Mouse (Mus musculus) cerebellum, adult 11-12 months (tissue): ENCODE results near the gene C2cd4a.
A peak's percentile ranks its signal among the peaks of the same experiment; 100 is the strongest.

ENCODE experiments used
- DNase-seq: peaks from one replicate; pipeline ENCODE4 v3.0.0; 2022

C2cd4a gene

DNA sequence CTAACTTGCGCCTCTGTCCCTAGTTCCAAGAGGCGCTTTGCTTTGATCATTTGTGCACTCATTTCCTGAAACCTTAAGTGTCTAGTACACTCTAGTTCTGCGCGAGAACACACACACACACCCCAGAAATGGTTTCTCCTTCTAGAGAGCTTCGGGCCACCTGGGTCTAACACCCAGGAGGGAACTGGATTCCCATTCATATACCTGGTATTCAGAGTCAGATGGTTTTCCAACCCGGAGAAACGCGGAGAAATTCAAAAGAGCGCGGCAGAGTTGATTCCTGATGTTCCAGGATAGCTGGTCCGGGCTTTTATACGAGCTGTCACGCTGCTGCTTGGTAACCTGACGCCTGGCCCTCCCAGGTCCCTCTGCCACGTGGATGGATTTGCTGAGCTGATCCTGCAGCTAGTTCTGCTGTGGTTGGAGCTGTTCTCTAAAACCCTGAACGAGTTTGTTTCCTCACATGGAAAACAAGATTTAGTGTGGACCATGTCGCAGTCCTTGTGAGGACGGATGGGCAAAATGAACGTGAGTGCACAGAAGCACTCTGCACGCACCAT lies at the start of gene C2cd4a:
C2cd4a (minus strand) TSS at position 285 of the 560 bp plus-strand sequence.
- no peak for DNase-seq

DNA sequence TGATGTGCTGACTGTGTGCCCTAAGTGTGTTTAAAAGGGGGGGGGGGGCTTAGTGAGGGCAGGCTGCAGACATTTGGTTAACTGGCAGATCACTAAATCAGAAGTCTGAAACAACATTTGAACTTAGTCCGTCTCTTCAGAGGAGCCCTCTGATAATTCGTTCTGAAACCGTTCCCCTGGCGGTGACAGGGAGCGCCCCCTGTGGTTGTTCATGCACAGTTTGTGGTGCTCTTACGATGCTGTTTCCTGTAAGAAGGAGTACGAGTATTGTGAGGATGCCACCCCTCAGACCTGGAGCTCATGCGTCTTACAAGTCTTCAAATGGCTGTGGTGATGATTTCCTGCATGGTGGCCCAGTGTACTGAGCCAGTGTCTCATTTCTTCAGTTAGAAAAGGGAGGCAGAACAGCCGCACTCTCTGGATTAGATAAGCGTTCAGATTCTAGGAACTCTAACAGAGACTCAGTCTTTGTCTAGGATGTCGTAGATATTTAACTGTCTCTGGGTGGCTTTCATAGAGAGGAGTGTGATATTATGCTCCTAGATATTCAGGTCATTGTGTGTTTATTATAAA lies 46.2 kb upstream of the C2cd4a start:
- no peak for DNase-seq

DNA sequence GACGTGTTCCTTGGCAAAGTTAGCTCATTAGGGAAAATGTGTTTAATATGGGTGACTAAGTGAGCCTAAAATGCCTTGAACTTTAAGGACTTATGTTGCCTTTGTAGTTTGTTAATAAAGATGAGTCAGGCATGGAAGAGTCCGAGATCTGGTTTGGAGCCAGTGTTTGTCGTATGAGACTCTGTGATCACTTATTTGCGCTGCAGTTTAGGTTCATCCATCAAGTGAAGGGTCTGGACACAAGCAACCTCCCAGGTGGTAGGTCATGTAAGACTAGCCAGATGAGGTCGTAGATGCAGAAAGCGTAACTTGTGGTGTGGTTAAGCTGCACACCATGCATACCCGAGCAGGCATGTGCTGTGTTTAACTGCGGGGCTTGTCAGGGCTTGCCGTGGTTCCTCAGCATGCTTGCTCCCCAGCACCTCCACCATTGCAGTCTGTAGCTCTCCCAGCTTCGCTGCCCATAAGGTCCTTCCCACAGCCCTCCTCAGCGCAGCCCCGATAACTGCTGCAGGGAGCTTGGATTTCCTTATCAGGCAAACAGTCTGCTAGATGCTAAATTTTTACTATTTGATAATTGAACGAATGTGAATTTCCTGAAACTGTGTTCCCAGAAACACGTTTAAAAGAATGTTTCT lies 45.1 kb upstream of the C2cd4a start:
- DNase-seq = no peak

DNA sequence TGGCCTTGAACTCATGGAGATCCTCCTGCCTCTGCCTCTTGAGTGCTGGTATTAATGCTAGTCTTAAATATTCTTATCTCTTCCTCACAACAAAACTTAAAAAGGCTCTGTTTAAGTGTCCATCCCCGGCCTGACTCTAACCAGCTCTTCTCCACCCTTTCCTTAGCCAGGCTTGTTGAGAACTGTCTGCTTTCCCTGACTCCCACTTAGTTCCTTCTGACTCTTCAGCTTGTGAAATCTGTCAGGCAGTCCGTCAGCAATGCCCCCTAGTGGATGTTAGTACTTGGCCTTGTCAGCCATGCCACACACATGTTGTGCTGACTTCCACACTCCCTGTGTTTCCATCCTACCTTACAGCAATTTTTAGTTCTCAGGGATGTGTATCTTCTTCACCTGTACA lies 43.2 kb upstream of the C2cd4a start:
- peak; percentile 29 for DNase-seq

DNA sequence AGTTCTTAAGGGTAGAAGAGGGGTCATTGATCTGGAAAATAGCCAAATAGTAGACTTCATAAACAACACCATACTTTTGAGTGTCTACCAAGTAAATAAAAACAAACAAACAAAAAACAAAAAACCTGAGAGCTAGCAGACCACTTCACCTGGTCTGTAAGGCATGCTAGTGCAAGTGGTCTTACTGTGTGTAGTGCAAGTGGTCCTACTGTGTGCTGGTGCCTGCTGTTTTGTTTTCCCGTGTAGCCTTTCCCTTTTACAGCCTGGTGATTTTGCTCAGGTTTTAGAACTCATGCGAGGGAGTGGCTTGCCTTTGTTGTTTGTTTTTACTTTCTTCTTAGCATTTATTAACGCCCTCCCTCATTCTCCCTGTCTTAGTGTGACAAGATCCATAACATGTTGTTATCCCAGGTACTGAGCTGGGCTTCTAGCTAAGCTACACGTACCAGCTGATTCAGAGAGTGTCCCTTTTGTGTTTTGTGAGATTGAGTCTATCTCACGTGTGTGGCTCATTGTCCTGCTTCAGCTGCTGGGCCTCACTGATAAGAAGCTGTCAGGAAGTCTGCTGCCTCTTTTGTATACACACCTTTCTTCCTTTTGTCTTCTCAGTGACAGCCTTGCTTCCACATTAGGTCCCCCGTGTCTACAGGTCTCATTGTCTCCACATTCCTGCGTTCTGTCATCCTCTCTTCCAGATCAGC lies 42.5 kb upstream of the C2cd4a start:
- no peak for DNase-seq

DNA sequence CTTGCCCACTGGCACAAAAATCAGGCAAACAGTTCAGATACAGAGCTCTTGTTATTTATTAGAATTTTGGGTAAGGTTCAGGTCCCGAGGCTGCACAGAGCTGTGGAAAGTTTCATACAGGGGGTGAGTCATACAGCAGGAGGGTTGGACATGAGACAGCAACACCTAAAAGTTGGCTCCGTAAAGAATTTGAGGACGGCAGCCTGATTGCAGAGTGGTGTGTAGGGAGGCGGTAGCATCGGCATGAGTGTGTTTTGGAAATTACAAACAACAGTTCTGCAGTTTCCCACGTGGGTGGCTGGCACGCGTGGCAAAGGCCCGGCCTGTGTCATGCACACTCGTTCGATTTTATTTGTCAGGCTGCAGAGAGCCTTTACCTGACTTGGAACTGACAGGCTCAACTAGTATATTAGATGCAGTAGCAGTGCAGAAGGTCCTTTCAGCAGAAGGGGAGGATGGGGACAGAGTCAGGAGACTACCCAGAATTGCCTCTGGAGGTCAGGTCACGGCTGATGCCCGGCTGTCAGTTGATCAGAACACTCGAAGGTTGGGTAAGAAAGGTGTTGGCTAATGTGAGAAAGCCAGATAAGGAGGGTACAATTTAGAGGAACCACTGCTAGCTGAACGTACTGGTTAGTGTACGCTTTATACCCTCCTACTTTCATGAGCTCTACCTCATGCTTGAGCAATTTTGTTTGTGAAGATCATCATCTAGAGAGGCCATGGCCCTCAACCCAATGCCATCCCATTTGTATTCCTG lies 37.7 kb upstream of the C2cd4a start:
- no peak for DNase-seq

DNA sequence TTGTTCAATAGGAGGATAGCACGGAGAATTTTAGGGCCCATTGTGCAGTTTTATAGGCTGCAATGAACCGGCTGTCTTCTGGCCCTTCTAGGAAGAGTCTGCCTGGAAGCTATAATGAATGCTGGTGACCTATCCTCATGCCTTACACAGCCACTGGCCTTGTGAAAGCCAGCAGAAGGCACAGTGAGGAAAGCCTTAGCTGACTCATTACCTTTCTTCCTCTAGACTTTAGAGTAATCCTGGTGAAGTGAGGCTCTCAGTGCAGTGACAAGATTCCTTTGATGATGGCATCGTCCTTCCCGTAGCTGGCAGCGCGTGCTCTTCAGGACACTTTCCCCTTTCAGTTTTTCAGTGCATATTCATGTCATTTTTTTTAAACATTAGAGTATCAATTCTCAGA lies 35.3 kb upstream of the C2cd4a start:
- no peak for DNase-seq

DNA sequence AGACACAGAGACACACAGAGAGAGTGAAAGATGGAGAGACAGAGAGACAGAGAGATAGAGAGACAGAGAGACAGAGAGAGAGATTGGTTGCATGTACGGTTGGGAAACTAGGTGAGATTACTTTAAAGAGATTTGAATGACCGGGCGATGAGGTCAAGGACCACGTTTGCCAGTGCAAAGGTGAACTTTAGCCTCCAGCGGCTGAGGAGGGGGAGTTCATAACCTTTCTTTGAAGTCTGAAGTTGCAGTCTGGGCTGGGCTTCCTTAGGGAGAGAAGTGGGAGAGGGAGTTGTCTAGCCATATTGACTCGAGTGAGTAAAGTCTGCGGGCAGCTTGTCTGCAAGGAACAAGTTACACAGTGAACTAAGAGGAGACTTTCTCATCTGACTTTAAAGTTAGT lies 33.3 kb upstream of the C2cd4a start:
- DNase-seq = no peak

DNA sequence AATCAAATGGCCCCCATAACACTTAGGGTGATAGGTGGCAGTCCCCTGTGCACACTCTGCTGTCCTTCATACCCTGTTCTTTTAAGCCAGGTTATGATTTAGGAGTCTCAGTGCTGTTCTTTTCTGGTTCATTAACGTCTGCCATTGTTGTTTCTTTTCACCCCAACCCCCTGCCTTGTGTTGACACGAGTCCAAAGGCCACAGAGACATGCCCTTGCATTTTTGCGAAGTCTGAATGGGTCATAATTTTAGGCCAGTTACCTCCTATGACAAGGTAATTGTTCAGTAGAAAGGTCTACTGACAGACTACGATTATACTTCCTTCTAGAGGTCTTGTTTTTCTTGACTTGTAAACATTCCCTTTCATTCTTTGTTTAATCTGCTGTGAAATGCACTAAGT lies 31.9 kb upstream of the C2cd4a start:
- DNase-seq = no peak

DNA sequence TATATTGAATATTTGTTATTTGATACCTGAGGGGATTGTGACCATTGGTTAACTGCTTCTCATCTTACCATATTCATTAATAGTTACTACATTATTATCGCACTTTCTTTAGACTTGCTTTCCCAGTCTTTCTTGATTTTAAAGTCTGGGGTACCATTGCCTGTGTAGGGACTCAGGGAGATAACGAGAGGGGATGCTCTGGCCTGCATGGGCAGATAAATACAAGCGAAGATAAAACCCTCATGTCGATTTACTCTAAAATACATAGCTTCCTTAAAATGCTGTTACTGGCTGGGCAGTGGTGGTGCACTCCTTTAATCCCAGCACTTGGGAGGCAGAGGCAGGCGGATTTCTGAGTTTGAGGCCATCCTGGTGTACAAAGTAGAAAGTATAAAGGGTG lies 31.2 kb upstream of the C2cd4a start:
- DNase-seq = no peak

DNA sequence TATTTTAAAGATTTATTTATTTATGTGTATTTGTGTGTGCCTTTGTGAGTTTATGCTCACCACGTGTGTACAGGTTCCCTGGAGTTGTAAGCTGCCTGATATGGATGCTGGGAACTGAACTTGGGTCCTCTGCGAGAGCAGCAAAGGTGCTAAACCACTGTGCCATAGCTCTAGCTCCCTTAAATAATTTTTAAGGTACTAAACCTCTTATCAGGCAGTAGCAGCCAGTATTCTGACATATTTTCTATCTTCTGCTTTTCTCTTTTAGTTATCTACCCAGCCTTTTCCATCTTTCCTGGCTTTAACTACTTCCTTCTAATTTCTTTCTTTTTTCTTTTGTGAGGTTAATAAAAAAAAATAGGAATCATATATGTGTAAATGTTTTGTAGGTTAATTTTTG lies 28.1 kb upstream of the C2cd4a start:
- DNase-seq = no peak

DNA sequence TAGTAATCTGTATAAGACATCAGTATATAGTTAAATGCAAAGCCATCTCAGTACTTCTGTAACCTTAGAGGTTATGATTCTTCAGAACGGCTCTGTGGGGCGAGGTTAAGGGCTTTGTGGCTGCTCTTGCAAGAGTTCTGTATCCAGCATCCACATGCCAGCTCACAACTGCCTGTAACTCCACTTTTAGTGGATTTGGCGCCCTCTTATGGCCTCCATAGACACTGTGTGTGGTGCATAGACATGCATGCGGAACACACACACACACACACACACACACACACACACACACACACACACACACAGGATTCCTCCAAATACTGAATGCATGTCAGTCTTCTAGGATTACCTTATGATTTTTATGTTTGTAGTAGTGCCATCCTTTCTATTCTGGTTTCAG lies 19.0 kb upstream of the C2cd4a start:
- DNase-seq = no peak

DNA sequence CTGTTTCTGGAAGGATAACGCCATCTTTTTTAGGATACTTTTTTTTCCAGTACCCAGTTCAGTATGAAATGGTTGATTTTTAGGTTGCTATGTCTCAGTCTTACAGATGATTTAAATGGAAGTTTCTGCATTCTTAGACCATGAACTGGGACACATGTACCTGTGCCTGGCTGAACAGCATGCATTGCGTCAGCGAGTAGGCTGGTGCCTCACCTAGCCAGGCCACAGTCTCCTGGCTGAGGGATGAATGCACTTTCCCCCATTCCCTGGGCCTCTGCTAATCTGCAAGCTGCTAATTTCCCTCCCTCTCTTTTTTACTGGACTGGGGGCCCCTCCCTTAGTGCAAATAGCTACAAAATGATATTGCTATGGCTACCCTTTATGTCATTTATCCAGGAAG lies 17.7 kb upstream of the C2cd4a start:
- DNase-seq = no peak

DNA sequence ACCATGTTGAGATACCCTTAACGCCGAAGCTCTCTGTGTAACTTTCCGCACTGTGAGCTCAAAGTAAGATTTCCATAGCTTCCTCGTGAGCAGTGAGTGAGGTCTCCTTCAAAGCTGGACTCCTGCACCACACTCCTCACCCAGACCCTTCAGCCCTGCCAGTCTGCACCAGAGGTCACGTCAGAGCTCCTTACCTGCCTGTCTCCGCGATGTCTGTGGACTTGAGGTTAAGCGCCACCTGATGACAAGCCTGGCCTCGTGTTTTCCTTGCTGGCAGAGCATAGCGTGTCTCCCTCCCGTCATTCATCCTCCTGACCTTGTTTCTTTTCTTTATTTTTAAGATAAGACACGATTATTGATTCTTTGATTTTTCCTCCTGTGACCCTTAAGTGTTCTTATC lies 17.3 kb upstream of the C2cd4a start:
- DNase-seq = no peak

DNA sequence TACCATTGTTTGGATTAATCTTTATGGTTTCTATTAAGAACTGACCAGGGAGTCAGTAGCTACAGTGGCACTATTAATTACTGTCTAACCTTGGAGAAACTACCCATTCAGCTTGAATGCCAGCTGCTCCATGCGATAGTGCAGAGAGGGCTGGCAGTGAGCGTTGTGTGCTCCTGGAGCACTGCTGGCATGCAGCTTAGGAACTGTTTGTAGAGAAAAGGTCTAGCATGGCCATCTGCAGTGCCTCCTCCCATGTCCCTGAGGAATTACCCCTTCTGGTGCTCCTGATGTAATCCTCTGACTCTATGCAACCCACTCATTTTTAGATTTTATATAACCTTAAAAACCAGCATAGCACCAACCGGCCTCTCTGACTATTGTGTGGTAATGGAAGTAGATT lies 15.5 kb upstream of the C2cd4a start:
- peak; percentile 40 for DNase-seq

DNA sequence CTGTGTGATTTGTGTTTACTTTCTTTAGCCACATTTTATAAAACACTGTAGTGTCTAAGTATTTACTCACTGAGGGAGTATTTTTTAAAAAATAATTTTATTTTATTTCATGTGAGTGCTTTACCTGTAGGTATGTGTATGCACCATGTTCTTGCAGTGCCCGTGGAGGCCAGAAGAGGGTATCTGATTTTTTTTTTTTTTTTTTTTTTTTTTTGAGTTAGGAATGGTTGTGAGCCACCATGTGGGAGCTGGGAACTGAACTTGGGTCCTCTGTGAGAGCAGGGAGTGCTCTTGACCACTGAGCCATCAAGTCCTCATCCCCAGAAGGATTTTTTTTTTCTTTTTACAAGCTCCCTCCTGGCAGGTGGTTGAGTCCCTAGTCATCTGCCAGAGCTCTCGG lies 14.0 kb upstream of the C2cd4a start:
- DNase-seq = peak; percentile 29

DNA sequence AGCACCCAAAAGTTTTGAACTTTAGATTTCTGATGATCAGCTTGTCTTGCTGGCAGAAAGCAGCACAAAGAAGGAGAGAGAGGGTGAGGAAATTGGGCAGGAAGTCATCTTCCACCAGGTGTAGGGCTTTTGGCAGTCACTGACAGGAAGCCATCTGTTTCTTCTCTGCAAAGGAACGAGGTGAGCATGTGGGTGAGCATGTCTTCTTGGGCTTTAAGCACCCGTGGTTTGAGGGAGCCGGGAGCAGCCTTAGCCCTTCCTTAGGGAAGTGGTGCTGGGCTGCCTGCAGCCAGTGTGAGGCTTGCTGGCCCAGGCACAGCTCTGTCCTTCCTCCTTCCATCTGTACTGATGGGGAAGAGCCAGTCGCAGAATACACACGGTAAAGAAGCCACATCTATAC lies 13.5 kb upstream of the C2cd4a start:
- DNase-seq = peak; percentile 85

DNA sequence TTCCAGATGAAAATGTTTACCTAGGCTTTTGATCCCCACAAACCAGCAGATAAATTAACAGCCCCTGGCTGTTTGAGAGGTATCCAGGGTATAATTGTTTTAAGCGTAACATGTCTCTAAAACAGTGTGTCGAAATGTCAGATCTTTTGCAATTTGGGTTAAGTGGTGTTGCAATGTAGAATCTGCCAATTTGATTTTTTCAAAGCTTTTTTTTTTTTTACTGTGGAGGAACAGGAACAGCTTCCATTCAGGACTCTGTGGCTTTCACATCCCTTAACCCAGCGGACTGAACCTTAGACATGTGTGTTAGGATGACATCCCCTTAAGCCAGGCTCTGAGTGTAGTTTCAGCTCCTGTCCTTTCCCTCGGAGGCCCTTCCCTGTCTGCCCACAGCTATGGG lies 12.9 kb upstream of the C2cd4a start:
- no peak for DNase-seq

DNA sequence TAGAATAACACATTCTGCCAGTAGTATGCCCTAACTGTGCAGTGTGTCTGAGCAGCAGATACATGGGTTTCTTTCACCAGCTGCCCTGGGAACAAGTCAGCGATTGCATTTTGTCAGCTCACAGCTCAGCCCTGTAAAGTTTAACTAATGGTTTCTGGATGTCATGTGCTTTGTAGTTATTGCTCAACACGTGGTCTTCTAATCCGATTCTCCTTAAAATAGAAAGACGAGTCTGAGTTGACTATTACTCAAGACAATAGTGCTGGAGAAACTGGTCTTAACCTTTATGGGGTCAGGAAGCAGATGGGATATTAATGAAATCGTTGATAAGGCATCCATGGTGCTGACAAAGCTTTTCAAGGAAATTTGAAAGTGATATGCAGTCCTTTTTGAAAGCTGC lies 10.7 kb upstream of the C2cd4a start:
- DNase-seq = no peak

DNA sequence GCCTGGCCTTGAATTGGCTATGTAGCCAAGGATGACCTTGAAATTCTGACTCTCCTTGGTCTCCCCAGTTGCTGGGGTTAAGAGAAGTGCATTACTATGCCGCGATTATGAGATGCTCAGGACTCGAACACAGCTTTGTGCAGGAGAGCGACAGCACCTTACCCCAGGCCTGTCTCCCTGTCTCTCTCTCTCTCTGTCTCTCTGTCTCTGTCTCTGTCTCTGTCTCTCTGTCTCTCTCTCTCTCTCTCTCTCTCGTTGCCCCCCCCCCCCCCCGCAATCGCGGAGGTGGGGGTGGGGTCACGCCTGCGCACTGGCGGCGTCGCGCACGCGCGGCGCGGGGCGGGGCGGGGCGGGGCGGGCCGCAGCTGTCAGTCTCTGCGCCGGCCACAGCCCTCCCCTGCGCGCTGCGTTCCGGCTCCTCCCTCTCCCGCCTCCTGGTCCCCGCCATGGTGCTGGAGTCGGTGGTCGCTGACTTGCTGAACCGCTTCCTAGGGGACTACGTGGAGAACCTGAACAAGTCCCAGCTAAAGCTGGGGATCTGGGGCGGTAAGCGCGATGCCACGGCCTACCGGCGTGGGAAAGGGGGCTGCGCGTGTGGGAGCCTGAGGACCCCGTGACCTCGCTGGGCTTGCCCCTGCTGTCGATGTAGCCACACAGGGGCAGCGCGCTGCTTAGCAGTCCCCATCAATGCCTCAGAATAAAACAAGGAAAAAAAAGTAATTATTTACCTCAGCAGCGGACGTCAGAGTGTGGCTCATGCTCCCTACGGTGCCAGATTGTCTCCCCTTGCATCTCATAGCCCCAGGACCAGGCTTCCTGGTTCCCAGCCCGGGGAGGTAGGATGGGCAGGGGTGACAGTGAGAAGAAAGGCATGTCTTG lies 8.1 kb upstream of the C2cd4a start, which contains the start of gene Vps13c:
Vps13c (plus strand) TSS at position 416 of the 879 bp plus-strand sequence.
- peak; percentile 87 for DNase-seq

DNA sequence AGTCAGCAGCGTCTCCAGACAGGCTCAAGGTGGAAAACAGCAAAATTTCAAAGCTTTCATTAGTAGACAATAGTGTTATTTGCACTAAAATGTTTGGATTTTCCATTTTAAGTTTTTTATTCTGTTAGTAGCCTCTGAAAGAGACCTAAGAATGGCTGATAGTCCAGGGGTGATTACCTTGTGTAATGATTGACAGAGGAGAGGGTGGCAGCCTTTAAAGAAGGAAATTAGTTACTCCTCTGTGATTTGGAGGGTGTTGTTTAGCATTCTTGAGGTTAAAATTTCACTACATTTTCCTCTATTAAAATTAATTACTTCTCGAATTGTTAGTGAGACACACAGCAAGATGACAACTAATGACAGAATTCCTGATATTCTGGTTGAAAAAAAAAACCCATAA lies 5.2 kb upstream of the C2cd4a start:
- DNase-seq = no peak

DNA sequence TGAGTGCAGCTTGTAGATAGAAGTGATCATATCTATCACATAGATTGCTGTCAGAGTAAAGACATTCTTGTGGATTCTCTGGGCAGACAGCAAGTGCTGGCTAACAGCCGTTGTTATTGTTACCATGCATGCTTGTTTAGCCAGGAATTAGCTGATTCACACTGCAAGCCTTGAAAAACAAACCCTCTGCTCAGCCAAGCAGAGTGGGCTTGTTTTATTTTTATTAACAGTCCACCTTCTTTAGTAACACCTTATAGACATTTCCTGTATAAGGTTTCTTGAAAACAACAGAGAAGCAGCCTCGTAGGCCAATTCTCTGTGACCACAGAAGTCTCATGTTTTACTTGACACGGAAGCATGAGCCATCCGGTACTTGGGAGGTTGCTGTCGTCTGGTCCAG lies 2.4 kb upstream of the C2cd4a start:
- DNase-seq = no peak
